20 mouse cellular contexts compared by ENCODE assay signal in genomic region chr17:49684146-49684545, GRCm38 (mm10).
DNase-seq lines count a peak whose midpoint lies in the region; ATAC-seq and TF ChIP-seq lines count a peak whose summit lies in the region.
"Had no signal": no experiment of that assay in that cellular context is flagged by ENCODE, and none has a peak within 500 bp of the region (broad histone marks: within the 10 kb centered on the region; RNA-seq: fewer than 3 reads in every experiment).

No protein-coding gene starts in this region.

- H3K36me3 ChIP-seq in kidney, embryonic 15.5 days: no peaks in the 10 kb centered on the region
- H3K36me3 ChIP-seq in kidney, adult 2 months (ENCODE audit: control insufficient read depth, insufficient read depth, low read length): no peaks in the 10 kb centered on the region
- H3K36me3 ChIP-seq: forebrain, embryonic 12.5 days; heart, embryonic 15.5 days; liver, embryonic 13.5 days; midbrain, embryonic 10.5 days had no signal

- DNase-seq in embryo, embryonic 10 days (ENCODE audit: low spot score): peak; percentile 51
- no peak for DNase-seq in embryo, embryonic 9.5 days (ENCODE audit: extremely low spot score)
- no peak for DNase-seq in kidney, adult 2 months
- peak; percentile 2 for DNase-seq in ES-CJ7 (ENCODE audit: low read depth, low spot score)
- DNase-seq in mesoderm, embryonic 11.5 days (ENCODE audit: low read depth, low spot score): peak; percentile 35
- DNase-seq in natural killer cell, adult 2 months (ENCODE audit: low spot score in 2 of 2): no peak
- DNase-seq: adrenal gland, postnatal 36 days; cerebellum, adult 9-11 months; gastrocnemius, adult 2 months; heart, postnatal 36 days; kidney, adult 9 months; kidney, postnatal 36 days; liver, embryonic 13.5 days; lung, adult 2 months; lung, postnatal 36 days had no signal

- H3K9me3 ChIP-seq in kidney, embryonic 15.5 days (replicated peaks): no peaks in the 10 kb centered on the region
- H3K9me3 ChIP-seq: forebrain, embryonic 12.5 days; heart, embryonic 15.5 days; liver, embryonic 13.5 days; midbrain, embryonic 10.5 days had no signal

- no peak for TF ChIP-seq POLR2A in kidney, adult 2 months (IDR thresholded peaks at IDR 0.05; ENCODE audit: low read depth, low read length)

- H3K27ac ChIP-seq in kidney, embryonic 15.5 days: no peak overlapping the region
- no peak overlapping the region for H3K27ac ChIP-seq in kidney, adult 2 months (ENCODE audit: insufficient read depth, low read depth, low read length)
- H3K27ac ChIP-seq: forebrain, embryonic 12.5 days; gastrocnemius, adult 2 months; heart, embryonic 15.5 days; liver, embryonic 13.5 days; midbrain, embryonic 10.5 days had no signal

- no peak for TF ChIP-seq CTCF in kidney, adult 2 months (conservative IDR thresholded peaks at IDR 0.05; ENCODE audit: insufficient read depth, insufficient read length, low read depth, low read length)

- H3K9ac ChIP-seq in kidney, embryonic 15.5 days: no peak overlapping the region
- H3K9ac ChIP-seq: forebrain, embryonic 12.5 days; heart, embryonic 15.5 days; liver, embryonic 13.5 days had no signal

- H3K4me3 ChIP-seq in kidney, embryonic 15.5 days (replicated peaks): no peak overlapping the region
- H3K4me3 ChIP-seq in kidney, adult 2 months (ENCODE audit: insufficient read depth, low read depth, low read length): no peak overlapping the region
- H3K4me3 ChIP-seq: forebrain, embryonic 12.5 days; gastrocnemius, adult 2 months; heart, embryonic 15.5 days; liver, embryonic 13.5 days; midbrain, embryonic 10.5 days had no signal

- WGBS in kidney, embryonic 15.5 days: 9% methylated on average over 2 of the region's 2 CpGs
- WGBS in kidney, adult 2 months: 10% methylated on average over 2 of the region's 2 CpGs

- H3K4me1 ChIP-seq in kidney, embryonic 15.5 days: no peaks in the 10 kb centered on the region
- H3K4me1 ChIP-seq in kidney, adult 2 months (ENCODE audit: control insufficient read depth, insufficient read depth, low read length): no peaks in the 10 kb centered on the region
- H3K4me1 ChIP-seq: liver, embryonic 13.5 days had no signal

- ATAC-seq in kidney, embryonic 15.5 days (replicated peaks; ENCODE audit: low FRiP score): 0 out of 2 replicates have a peak, but pooled peaks have one; percentile 33
- no peak for ATAC-seq in erythroid progenitor cell, adult 5-6 weeks (replicated peaks; ENCODE audit: low FRiP score, poor library complexity, severe bottlenecking)

- H3K27me3 ChIP-seq in kidney, embryonic 15.5 days: no peaks in the 10 kb centered on the region
- no peaks in the 10 kb centered on the region for H3K27me3 ChIP-seq in kidney, adult 2 months (replicated peaks; ENCODE audit: control insufficient read depth, insufficient read depth, low read length)
- H3K27me3 ChIP-seq: forebrain, embryonic 12.5 days; heart, embryonic 15.5 days; liver, embryonic 13.5 days had no signal

- H3K4me2 ChIP-seq in kidney, embryonic 15.5 days: no peak overlapping the region
- H3K4me2 ChIP-seq: forebrain, embryonic 12.5 days; heart, embryonic 15.5 days; liver, embryonic 13.5 days had no signal

Comparison
In these comparisons a context has a peak if more than half of its experiments do, and no peak if none do; other contexts are left out.
1. DNase-seq: peak in embryo, embryonic 10 days (single experiment), ES-CJ7 (single experiment) and mesoderm, embryonic 11.5 days (single experiment); none in embryo, embryonic 9.5 days (single experiment), kidney, adult 2 months (single experiment) and natural killer cell, adult 2 months (0 of 2).